Mouse (Mus musculus): ENCODE measurements at regions not wholly inside any gene's neighbourhood (a gene's known extent, or its start where the extent isn't known, plus 50 kb on each side); places are given as distances from the start of the nearest gene placed in this dataset.

DNA sequence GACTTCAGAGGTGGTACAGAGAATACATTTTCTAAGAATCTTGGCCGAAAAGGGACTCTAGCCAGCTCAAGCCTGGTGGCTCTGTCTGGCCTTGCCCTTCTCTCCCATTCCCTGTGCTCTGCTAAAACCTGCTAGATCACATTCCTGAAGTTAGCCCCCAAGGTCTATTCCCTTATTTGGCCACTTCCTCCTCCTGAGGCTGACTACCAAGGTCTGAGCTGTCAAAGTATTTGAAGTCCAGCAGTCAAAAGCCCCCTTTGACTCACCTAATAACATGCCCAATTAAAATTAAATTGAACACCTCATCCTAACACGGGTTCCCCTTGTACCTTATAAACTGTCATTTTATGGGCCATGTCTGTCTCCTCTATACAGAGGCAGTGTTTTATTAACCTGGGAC lies 61.1 kb upstream of the Fam3c start:
- no peak for TF ChIP-seq CTCF (IDR thresholded peaks at IDR 0.05; ENCODE audit: low read depth)
- Histone ChIP-seq H3K4me1 (replicated peaks; ENCODE audit: insufficient read depth, low read length) (no peaks in the 10 kb centered on the region), H3K4me2 (ENCODE audit: low read length) (no peak overlapping the region), H3K9me3 (replicated peaks; ENCODE audit: low read length) (no peaks in the 10 kb centered on the region), H3K4me3 (replicated peaks; ENCODE audit: low read depth, low read length) (no peak overlapping the region), H3K36me3 (ENCODE audit: insufficient read depth, low read length) (no peaks in the 10 kb centered on the region), H3K27ac (no peak overlapping the region), H3K27me3 (ENCODE audit: insufficient read depth, low read length) (no peaks in the 10 kb centered on the region), H3K9ac (ENCODE audit: low read depth, low read length) (no peak overlapping the region)
- DNase-seq (ENCODE audit: low spot score) (peak; percentile 29), ATAC-seq (replicated peaks; ENCODE audit: low FRiP score, low read depth) (peak; percentile 87; the same call in 1 of the 2 replicates)
- WGBS: 35% methylated on average over 2 of the region's 2 CpGs

DNA sequence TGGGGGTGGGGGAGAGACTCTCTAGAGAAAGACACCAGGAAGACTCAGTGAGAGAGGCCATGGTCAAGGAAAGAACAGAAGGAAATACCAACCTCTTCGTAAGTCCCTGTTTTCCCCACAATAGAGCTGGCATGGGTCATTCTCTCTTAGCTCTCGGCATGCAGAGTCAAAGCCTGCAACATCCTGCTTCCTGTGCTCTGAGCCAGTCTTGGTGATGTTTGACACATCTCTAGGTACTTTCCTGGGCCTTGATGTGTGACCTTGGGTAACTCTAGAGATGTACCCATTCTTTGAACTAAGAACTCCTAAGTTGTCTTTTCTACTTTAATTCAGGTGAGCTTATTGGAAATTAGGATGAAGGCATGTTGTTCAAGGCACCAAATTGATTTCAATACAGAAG lies 55.8 kb upstream of the Fam3c start:
- ATAC-seq (replicated peaks; ENCODE audit: low FRiP score, low read depth): no peak
- Histone ChIP-seq H3K9ac (ENCODE audit: low read depth, low read length) (no peak overlapping the region), H3K27ac (no peak overlapping the region), H3K4me3 (replicated peaks; ENCODE audit: low read depth, low read length) (no peak overlapping the region), H3K4me1 (replicated peaks; ENCODE audit: insufficient read depth, low read length) (no peaks in the 10 kb centered on the region), H3K27me3 (ENCODE audit: insufficient read depth, low read length) (no peaks in the 10 kb centered on the region), H3K4me2 (ENCODE audit: low read length) (no peak overlapping the region), H3K36me3 (ENCODE audit: insufficient read depth, low read length) (no peaks in the 10 kb centered on the region), H3K9me3 (replicated peaks; ENCODE audit: low read length) (no peaks in the 10 kb centered on the region)
- TF ChIP-seq CTCF (IDR thresholded peaks at IDR 0.05; ENCODE audit: low read depth): no peak
- no peak for DNase-seq (ENCODE audit: low spot score)
- 79% methylated on average over 2 of the region's 2 CpGs for WGBS

DNA sequence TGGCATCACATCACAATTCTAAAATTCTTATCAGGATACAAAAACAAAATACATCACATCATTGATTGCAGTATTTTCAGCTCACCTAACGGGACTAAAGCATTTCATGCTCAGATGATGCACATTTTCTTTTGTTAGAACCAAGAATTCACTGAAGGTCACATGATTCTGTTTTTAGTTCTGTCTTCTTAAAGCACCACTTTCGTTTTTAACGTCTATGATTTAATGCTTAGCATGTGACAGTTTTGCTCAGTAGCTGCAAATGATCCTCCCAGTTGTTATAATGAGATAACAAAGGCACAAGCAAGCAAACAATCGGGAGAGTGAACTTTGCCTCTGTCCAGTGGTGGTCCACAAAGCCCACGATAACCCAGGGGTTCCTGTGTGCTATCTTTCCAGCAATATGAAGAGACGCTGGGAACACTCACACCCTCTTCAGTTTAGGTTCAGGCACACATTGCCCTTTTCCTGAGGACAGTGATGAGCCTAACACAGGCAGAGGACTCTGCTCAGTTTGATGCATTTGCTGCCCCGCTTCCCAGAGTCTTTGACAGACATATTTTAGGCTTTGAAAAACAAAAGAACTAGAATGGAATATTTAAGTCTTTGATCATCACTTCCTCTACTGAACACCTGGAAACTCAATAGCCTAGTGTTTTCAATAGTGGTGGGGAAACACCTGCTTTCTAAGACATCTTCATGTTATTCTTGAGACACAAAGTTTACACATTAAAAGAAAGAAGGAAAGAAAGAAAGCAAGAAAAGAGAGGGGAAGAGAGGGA lies 53.0 kb upstream of the Fam3c start:
- WGBS: 47% methylated on average over 7 of the region's 7 CpGs
- Histone ChIP-seq H3K4me3 (replicated peaks; ENCODE audit: low read depth, low read length) (no peak overlapping the region), H3K9me3 (replicated peaks; ENCODE audit: low read length) (no peaks in the 10 kb centered on the region), H3K4me1 (replicated peaks; ENCODE audit: insufficient read depth, low read length) (no peaks in the 10 kb centered on the region), H3K4me2 (ENCODE audit: low read length) (no peak overlapping the region), H3K9ac (ENCODE audit: low read depth, low read length) (no peak overlapping the region), H3K27me3 (ENCODE audit: insufficient read depth, low read length) (no peaks in the 10 kb centered on the region), H3K36me3 (ENCODE audit: insufficient read depth, low read length) (no peaks in the 10 kb centered on the region), H3K27ac (no peak overlapping the region)
- no peak for DNase-seq (ENCODE audit: low spot score)
- TF ChIP-seq CTCF (IDR thresholded peaks at IDR 0.05; ENCODE audit: low read depth): no peak
- no peak for ATAC-seq (replicated peaks; ENCODE audit: low FRiP score, low read depth)

All from kidney, postnatal 0 days (tissue).